Mouse (Mus musculus): ENCODE data around the gene Greb1.

DNA sequence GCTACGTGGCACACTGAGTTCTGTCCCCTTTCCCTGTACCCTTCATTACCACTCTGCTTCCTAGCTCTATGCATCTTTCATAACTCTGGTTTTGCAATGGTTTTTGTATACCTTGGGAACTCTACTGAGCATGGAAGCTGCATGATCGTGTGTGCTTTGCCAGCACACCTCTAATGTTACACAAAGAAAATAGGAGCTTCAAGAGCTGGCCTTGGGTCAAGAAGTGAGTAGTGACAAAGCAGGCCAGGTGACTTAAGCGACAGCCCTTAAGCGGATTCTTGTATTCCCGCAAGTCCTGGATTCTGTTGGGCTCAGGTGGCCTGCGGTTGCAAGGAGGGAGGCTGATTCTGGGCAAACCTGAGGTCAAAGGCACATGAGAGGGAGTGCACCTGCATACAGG, 152.4 kb downstream of the Greb1 start:
- TF ChIP-seq POLR2A (IDR thresholded peaks at IDR 0.05; ENCODE audit: insufficient read length, low read depth) (no peak), E2F4 (IDR thresholded peaks at IDR 0.05; ENCODE audit: insufficient read depth) (no peak), TCF12 (IDR thresholded peaks at IDR 0.05; ENCODE audit: insufficient read depth, poor library complexity, severe bottlenecking) (no peak), MAX (IDR thresholded peaks at IDR 0.05; ENCODE audit: low read depth) (no peak), REST (IDR thresholded peaks at IDR 0.05; ENCODE audit: insufficient read depth, insufficient read length) (no peak), MYOD1 (IDR thresholded peaks at IDR 0.05; ENCODE audit: control insufficient read depth in 1 of 3, insufficient read length in 2 of 3, low read depth in 2 of 3) (no peak), USF1 (IDR thresholded peaks at IDR 0.05; ENCODE audit: low read depth) (no peak)

All from myocyte (in vitro differentiated cells).